Mouse (Mus musculus): ENCODE data around the gene Sprn. TPM values are rescaled to one million over a fixed set of nuclear protein-coding genes. Genes with fewer than 3 reads are reported as not detected.

The Sprn gene
- total RNA-seq, 1 experiment from 2014 or later = not detected

DNA sequence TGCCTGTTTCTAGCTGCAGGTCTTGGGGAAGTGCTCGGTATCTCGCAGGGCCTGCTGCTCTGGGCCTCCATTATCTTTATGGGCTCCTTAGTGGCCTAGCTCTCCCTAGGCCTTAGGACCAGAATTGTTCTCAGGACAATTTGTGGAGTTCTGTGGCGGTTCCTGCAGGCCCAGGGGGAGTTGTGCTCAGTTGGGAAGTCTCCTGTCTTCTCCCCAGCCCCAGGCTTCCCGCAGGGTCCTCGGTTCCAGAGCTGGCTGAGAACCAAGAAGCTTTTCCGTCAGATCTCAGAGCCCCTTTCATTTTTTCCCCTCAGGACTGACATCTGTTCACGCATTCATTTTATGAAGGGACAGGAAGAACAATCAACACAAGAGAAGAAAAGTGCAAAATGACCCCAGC lies 10.0 kb upstream of the Sprn start, which contains the start of gene Olfr522:
Gene Olfr522 (minus strand): TSS at position 101 of the 400 bp plus-strand sequence.
- ATAC-seq (replicated peaks in 1 of 2; ENCODE audit: insufficient read depth in 1 of 2, low FRiP score in 2 of 2, low TSS enrichment in 1 of 2, low read depth in 1 of 2, poor library complexity in 2 of 2, severe bottlenecking in 2 of 2) = no peak

DNA sequence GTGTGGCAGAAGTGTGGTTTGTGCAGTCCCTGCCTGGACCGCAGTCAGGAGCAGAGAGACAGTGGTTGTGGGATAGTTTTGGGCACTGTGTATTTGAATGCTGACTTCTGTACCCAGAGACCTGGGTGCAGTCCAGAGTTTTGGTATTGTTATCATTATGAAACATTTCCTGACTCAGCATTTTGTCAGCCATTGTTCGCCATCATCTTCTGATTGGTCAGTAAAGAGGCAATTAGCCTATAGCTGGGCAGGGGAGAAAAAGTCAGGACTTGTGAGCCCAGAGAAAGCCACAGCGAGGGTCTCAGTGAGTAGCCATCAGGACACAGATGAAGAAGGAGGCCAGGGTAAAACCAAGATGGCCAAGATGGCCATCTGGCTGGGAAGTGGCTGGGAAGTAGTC lies 5.7 kb upstream of the Sprn start:
- ATAC-seq (replicated peaks in 1 of 2; ENCODE audit: insufficient read depth in 1 of 2, low FRiP score in 2 of 2, low TSS enrichment in 1 of 2, low read depth in 1 of 2, poor library complexity in 2 of 2, severe bottlenecking in 2 of 2) = no peak

DNA sequence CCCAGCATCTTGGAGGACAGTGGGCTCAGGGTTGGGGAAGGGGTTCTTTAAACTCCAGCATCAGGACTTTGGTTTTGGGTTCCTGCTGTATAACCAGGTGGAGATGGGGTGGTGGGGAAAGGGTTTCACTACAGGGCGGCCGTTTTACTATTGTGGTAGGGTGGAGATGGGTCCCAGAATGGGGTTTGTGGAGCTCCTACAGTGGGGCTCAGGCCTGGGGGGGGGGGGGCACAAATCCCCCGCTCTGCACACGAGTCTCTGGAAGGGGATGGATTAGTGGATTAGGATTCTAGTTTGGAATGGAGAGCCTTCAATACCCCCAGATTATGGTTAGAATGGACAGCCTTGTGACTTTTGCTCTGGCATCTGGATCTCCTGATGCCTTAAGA lies 854 bp downstream of the Sprn start:
- ATAC-seq (replicated peaks in 1 of 2; ENCODE audit: insufficient read depth in 1 of 2, low FRiP score in 2 of 2, low TSS enrichment in 1 of 2, low read depth in 1 of 2, poor library complexity in 2 of 2, severe bottlenecking in 2 of 2) = no peak

DNA sequence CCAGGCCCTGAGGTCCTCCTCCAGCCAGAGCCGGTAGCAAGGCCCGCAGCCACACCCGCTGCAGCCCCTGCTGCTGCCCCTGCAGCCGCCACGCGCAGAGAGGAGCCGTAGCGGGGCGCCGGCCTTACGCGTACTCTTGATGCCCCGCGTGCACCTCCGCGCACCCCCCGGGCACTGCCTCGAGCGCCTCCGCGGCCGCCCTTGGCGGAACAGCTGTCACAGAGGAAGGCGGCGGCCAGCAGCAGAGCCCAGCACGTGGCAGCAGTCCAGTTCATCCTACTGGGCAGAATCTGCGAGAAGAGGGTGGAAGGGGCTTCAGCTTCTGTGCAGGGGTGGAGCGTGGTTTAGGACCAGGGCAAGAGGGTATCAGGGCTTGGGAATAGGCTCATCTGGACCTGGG lies 1.3 kb downstream of the Sprn start:
- ATAC-seq (replicated peaks in 1 of 2; ENCODE audit: insufficient read depth in 1 of 2, low FRiP score in 2 of 2, low TSS enrichment in 1 of 2, low read depth in 1 of 2, poor library complexity in 2 of 2, severe bottlenecking in 2 of 2) = peak; percentile 29 to 40; a peak in 2 of 4 replicates

DNA sequence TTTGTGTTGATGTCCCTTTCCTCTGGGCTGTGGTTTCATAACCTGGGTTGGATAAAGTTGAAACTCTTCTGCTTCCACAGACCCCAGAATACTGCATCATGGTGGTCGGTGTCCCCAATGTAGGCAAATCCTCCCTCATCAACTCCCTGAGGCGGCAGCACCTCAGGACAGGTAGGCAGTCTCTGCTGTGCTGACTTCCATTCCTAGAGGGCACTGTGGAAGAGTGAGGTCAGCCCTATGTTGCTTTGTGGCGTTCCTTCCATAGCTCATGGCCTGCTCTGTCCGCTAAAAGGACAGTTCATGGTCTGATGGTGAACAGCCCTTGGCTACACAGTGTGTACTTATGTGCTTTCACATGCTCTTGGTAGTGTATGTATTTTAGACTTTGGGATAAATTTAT lies 10.1 kb downstream of the Sprn start:
- no peak for ATAC-seq (replicated peaks in 1 of 2; ENCODE audit: insufficient read depth in 1 of 2, low FRiP score in 2 of 2, low TSS enrichment in 1 of 2, low read depth in 1 of 2, poor library complexity in 2 of 2, severe bottlenecking in 2 of 2)

DNA sequence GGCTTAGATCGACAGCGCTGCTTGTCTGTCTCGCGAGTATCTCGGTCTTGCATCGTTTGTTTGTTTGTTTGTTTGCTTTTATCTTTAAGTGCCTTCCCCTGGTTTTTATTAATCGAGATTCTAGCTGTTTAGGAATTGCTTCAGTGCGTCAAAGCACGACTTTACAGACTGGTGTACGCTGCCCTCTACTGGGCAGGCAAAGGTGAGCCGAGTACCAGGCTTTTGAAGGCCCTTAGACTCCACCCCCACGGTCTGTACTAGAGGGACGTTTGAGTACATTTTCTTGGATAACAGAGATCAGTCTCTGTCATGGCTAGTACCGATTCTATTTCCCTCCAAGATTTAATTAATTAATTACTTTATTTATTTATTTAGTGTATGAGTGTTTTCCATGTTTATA lies 13.3 kb downstream of the Sprn start:
- ATAC-seq (replicated peaks in 1 of 2; ENCODE audit: insufficient read depth in 1 of 2, low FRiP score in 2 of 2, low TSS enrichment in 1 of 2, low read depth in 1 of 2, poor library complexity in 2 of 2, severe bottlenecking in 2 of 2) = peak; percentile 63 to 65

DNA sequence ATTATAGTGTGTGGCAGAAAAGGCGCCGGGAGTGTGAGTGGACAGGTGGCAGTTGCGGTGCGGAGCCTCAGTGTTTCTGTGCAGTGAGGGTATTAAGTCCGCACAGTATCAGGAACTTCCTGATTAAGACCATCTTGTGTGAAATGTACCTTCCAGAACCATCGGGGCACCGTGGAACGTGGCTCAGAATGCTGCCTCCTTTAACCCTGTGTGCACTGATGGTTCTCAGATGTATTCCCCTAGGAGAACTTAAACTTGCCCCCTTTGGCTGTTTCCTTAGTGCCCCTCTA lies 16.7 kb downstream of the Sprn start:
- ATAC-seq (replicated peaks in 1 of 2; ENCODE audit: insufficient read depth in 1 of 2, low FRiP score in 2 of 2, low TSS enrichment in 1 of 2, low read depth in 1 of 2, poor library complexity in 2 of 2, severe bottlenecking in 2 of 2) = no peak

DNA sequence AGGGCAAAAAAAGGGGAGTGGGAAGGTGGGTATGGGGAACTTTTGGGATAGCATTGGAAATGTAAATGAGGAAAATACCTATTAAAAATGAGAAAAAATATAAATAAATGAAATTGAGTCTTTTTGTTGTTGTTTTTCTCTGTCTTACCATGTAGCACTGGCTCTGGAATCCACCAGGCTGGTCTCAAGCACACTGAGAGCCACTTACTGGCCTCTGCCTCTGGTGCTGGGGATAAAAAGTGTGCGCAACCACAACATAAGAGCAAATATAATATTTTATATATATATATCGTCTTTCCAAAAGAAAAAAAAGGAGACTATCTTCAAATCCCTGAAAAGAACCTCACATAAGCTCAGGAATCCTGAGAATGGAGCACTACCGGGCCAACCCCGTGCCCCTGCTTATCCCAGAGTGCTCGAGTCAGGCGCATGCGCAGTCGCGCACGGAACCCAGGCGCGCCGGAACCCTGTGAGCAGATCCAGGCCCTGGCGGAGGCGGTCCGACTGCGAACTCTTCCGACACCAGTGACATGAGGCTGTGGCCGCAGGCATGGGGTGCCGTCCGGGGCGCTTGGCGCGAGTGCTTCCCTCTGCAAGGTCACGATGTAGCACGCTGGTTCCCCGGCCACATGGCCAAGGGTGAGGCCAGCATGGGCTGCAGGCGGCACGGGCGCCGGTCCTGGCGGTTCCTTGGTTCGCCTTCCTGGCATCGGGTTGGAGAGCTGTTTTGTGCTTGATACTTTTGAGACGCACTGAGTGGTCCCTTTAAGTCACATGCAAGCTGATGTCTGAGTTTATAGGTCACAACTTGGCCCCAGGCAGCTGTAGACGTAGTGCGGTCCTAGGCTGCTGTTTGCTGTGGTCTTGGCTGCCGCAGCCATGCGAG lies 17.3 kb downstream of the Sprn start, which contains the start of gene Mtg1:
Gene Mtg1 (plus strand): TSS at position 430 of the 886 bp plus-strand sequence.
- peak; percentile 69 to 80 for ATAC-seq (replicated peaks in 1 of 2; ENCODE audit: insufficient read depth in 1 of 2, low FRiP score in 2 of 2, low TSS enrichment in 1 of 2, low read depth in 1 of 2, poor library complexity in 2 of 2, severe bottlenecking in 2 of 2)

DNA sequence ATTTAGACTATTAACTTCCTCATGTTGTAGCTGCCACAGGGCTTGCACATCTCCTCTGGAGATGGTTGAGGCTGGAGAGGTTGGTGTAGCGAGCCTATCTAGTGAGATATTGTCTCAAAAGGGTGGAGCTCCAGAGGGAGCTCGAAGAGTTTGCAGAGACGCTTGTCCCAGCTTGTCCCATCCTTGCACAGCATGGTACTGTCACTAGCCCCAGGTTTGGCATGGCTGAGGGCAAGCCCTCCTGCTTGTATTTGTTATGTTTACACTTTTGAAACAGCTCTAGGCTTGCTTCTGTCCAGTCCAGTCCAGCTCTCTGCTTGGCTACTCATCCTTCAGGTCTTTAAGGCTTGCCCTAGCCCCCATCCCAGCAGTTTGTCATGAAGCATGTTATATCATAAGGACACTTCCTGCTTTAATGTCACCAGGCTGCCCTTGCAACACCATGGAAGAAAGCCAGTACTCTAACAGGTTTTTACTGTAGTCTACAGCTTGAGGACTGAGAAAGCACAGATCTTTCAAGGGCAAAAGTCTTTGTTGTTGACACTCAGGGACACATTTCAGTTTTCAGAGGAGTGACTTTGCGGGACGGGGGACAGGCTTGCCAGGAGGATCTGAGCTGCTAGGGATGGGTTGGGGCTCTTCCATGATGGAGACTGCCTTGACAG lies 19.4 kb downstream of the Sprn start:
- ATAC-seq (replicated peaks in 1 of 2; ENCODE audit: insufficient read depth in 1 of 2, low FRiP score in 2 of 2, low TSS enrichment in 1 of 2, low read depth in 1 of 2, poor library complexity in 2 of 2, severe bottlenecking in 2 of 2) = no peak

DNA sequence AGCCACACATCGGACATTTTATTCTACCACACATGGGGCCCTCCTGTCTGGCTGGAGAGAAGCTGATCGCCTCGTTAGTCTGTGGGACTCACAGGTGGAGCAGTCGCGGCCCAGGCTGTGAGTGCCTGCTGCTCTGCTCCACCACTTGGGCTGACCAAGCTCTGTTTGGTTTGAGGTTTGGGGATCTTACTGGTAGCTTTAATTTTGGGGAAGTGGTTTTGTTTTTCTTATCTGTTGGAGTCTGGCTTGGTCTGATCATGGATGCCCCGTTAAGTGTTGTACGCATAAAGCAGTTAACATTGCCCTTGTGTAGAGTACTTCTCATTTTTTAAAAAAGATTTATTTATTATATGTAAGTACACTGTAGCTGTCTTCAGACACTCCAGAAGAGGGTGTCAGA lies 20.6 kb downstream of the Sprn start:
- peak; percentile 67 to 74 for ATAC-seq (replicated peaks in 1 of 2; ENCODE audit: insufficient read depth in 1 of 2, low FRiP score in 2 of 2, low TSS enrichment in 1 of 2, low read depth in 1 of 2, poor library complexity in 2 of 2, severe bottlenecking in 2 of 2)

DNA sequence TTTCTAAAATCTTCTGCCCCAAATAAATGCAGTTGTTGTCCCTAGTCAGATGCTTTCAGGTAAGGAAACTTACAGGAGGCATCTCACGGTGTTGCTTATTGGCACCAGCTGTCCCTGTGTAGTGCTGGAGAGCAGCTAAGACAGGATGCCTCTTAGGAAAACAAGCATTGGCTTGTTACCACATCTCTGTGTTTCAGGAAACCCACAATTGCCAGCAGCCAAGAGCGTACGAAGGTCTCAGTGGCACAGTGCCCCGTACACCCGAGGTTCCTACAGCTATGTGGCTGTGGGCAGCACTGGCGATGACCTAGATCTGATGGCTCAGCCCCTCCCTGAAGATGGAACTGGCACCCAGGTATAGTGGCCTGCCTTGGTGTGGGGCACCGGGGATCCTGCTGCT lies 22.5 kb downstream of the Sprn start:
- peak; percentile 71 to 72 for ATAC-seq (replicated peaks in 1 of 2; ENCODE audit: insufficient read depth in 1 of 2, low FRiP score in 2 of 2, low TSS enrichment in 1 of 2, low read depth in 1 of 2, poor library complexity in 2 of 2, severe bottlenecking in 2 of 2)

DNA sequence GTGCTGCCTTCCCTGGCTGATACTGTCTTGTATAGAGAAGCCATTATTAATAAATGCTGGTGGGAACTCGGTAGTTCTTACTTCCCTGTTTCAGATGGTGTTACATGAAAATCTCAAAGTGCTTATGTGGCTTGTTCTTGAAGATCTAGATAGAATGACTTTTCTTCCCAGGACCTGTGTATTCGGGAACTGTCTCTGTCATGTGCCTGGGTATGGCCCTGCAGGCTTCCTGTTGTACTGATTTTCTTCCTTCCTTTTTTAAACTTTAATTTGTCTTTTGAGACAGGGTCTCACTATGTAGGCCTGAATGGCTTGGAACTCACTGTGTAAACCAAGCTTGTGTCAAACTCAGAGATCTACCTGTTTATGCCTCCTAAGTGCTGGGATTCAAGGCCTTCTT lies 26.8 kb downstream of the Sprn start:
- no peak for ATAC-seq (replicated peaks in 1 of 2; ENCODE audit: insufficient read depth in 1 of 2, low FRiP score in 2 of 2, low TSS enrichment in 1 of 2, low read depth in 1 of 2, poor library complexity in 2 of 2, severe bottlenecking in 2 of 2)

DNA sequence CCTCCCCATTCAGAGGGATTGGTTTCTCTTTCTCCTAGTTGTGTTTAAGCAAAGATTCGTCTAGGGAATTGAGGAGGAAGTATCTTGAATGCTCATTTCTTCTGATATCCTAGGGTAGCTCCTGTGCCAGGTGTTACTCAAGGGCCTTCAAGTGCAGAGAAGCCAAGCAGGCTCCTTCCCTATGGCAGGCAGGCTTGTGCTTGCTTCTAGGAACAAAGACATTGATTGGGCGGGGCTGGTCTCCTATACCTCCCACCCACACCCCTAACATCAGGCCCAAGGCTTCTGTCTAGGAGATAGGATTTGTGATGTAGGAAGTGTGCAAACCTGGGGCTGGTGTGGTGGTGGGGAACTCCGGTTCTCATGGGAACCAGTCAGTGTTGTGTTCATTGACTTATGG lies 27.7 kb downstream of the Sprn start:
- no peak for ATAC-seq (replicated peaks in 1 of 2; ENCODE audit: insufficient read depth in 1 of 2, low FRiP score in 2 of 2, low TSS enrichment in 1 of 2, low read depth in 1 of 2, poor library complexity in 2 of 2, severe bottlenecking in 2 of 2)

DNA sequence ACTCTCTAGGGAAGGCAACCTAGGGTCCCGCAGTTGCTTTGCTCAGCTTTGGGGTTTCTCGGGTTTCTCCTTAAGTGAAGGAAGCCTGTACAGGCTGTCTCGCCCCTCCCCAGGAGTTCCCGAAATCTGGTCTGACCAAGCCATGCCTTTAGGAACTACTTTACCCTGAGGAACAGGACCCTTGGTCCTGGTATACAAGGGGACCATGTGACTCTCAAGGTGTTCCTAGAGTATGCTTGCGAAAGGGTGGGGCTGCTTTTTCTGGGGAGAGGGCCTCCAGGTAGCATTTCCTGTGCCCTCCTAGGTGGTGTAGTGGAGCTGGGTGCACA lies 28.7 kb downstream of the Sprn start:
- ATAC-seq (replicated peaks in 1 of 2; ENCODE audit: insufficient read depth in 1 of 2, low FRiP score in 2 of 2, low TSS enrichment in 1 of 2, low read depth in 1 of 2, poor library complexity in 2 of 2, severe bottlenecking in 2 of 2) = no peak

DNA sequence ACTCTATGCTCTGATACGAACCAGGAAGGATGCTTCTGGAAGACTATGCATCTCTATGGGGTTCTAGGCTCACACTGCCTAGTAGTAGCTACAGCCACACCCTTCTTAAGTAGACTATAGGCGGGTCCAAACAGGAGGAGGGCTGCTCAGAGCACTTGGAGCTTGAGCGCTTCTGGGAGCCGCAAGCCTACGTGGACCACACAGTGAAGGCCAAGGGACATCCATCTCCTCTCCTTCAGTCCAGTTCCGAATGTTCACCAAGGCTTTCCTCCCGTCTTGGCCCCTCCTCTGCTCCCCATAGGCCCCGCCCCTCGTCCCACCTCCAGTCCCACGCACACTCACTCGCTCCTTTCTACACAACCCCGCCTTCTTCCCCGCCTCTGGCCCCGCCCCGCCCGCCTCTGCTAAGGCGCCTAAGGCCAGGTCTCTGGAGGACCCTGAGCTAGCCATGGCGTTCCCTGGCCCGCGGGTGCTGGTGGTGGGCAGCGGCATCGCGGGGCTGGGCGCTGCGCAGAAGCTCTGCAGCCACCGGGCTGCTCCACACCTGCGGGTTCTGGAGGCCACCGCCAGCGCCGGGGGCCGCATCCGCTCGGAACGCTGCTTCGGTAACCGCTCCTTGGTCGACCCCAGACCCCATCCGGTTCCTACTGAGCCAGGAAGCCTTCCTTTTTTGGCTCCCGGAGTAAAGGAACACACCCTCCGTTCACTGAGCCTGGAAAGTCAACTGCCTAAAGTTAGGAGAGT lies 29.2 kb downstream of the Sprn start:
- ATAC-seq (replicated peaks in 1 of 2; ENCODE audit: insufficient read depth in 1 of 2, low FRiP score in 2 of 2, low TSS enrichment in 1 of 2, low read depth in 1 of 2, poor library complexity in 2 of 2, severe bottlenecking in 2 of 2) = peak; percentile 95 to 96

DNA sequence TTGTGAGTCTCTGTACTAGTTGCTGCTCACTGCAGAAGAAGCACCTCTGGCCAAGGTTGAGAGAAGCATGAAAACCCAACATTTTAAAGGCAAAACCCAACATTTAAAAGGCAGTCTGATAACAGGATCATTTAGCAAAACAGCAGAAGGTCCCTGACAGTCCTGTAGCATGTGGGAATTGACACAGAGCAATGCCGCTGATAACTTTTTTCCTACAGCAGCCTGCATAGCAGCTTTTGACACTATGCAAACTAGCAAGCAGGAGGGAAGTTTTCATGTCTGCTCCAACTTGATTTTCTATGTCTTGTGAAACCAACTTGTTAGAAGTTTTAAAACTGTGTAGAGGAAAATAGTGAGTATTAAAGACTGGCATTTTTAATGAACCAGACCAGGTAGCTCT lies 30.3 kb downstream of the Sprn start:
- ATAC-seq (replicated peaks in 1 of 2; ENCODE audit: insufficient read depth in 1 of 2, low FRiP score in 2 of 2, low TSS enrichment in 1 of 2, low read depth in 1 of 2, poor library complexity in 2 of 2, severe bottlenecking in 2 of 2) = no peak

DNA sequence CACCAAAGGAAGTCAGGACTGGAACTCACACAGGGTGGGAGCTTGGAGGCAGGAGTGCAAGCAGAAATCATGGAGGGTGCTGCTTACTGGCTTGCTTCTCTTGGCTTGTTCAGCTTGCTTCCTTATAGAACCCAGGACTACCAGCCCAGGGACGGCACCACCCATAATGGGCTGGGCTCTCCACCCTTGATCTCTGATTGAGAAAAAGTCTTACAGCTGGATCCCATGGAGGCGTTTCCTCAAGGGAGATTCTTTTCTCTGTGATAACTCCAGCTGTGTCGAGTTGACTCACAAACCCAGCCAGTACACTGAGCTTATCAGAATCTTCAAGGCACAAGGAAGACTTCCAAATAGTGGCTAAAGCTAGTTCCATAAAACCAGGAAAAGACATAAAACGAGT lies 31.9 kb downstream of the Sprn start:
- no peak for ATAC-seq (replicated peaks in 1 of 2; ENCODE audit: insufficient read depth in 1 of 2, low FRiP score in 2 of 2, low TSS enrichment in 1 of 2, low read depth in 1 of 2, poor library complexity in 2 of 2, severe bottlenecking in 2 of 2)

DNA sequence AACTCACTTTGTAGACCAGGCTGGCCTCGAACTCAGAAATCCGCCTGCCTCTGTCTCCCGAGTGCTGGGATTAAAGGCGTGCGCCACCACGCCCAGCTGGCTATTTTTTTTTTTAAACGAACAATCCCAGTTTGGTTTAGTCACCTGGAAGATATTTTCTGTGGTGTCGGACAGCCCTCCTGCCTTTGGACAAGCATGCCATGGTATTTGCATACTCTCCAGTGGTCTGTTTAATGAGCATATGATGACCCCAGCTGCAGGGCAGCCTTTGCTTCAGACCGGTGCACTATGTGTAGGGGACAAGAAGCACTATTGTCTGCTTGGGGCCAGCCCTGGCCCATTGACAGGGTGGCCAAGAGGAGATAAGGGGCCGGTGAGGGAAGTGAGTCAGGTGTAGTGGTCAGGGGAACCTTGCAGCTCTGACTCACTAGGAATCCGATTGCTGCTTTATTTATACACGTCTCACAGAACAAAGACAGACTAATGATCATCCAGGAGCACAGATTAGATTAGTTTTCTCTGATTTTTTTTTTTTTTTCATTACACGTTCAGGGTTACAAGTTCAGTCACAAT lies 33.3 kb downstream of the Sprn start:
- no peak for ATAC-seq (replicated peaks in 1 of 2; ENCODE audit: insufficient read depth in 1 of 2, low FRiP score in 2 of 2, low TSS enrichment in 1 of 2, low read depth in 1 of 2, poor library complexity in 2 of 2, severe bottlenecking in 2 of 2)
